Mouse (Mus musculus) bone marrow, adult 2 months (tissue): ENCODE results near the gene Npm1. TPM values are rescaled to one million over a fixed set of nuclear protein-coding genes. Genes with fewer than 3 reads are reported as not detected.

Experiments used
- H3K27ac ChIP-seq: fragments of 200-500 bp; 2 replicates; pipeline ENCODE4 v1.5.1; 2012; ENCODE audit warnings: low read depth, mild to moderate bottlenecking, control low read depth, inconsistent platforms, low read length; ENCODE audit not compliant: control insufficient read depth, poor library complexity, insufficient read depth
- H3K4me1 ChIP-seq: fragments of 200-500 bp; 2 replicates; pipeline ENCODE4 v1.6.1; 2011; ENCODE audit warnings: low read length; ENCODE audit not compliant: control insufficient read depth, insufficient read depth
- H3K4me3 ChIP-seq: fragments of 200-500 bp; replicated peaks from 2 replicates; pipeline ENCODE3; 2011; ENCODE audit warnings: mild to moderate bottlenecking, low read depth, low read length, control low read depth; ENCODE audit not compliant: control insufficient read depth
- CTCF ChIP-seq: fragments of 200-500 bp; IDR thresholded peaks from 2 replicates; pipeline ENCODE4 v1.5.1; 2011; ENCODE audit warnings: low read length, control low read depth; ENCODE audit not compliant: control insufficient read depth, insufficient read depth
- POLR2A ChIP-seq: fragments of 200-500 bp; IDR thresholded peaks from 2 replicates; pipeline ENCODE4 v1.6.1; 2011; ENCODE audit warnings: low read depth, mild to moderate bottlenecking, control low read depth, low read length, borderline replicate concordance; ENCODE audit not compliant: control insufficient read depth
- WGBS: fragments of 180-500 bp; shearing (Covaris S2); methylation state at CpG from one replicate; pipeline ENCODE4 v1.1.7; 2018; 5-methylcytosine and 5-hydroxymethylcytosine counted together
- polyA plus RNA-seq: library from polyadenylated mRNA; stranded (reverse); fragments of >200 nt; gene quantifications from 2 replicates; pipeline ENCODE4 v1.2.4, GENCODE M21; 2011; ENCODE audit warnings: low replicate concordance; ENCODE audit not compliant: missing spikeins, insufficient read depth, insufficient read length

The Npm1 gene
- polyA plus RNA-seq, 1 experiment = 1,387 TPM

- no peaks in the 10 kb centered on the region for H3K4me1 ChIP-seq
These were observed 38.0 kb upstream of the Npm1 start for GRCm38 (mm10) chr11:33200764-33201625.

GRCm38 (mm10) chr11:33199906-33200763, 37.1 kb upstream of the Npm1 start:
- TF ChIP-seq CTCF (no peak), POLR2A (no peak)
- no peak overlapping the region for H3K27ac ChIP-seq
- WGBS = 2% methylated on average over 45 of the region's 45 CpGs
- H3K4me3 ChIP-seq = no peak overlapping the region
- H3K4me1 ChIP-seq = no peaks in the 10 kb centered on the region

More at GRCm38 (mm10) chr11:33200764-33201625, 38.0 kb upstream of the Npm1 start:
- TF ChIP-seq POLR2A (no peak), CTCF (no peak)
- 3% methylated on average over 76 of the region's 76 CpGs for WGBS
- H3K27ac ChIP-seq = no peak overlapping the region
- H3K4me3 ChIP-seq = no peak overlapping the region

GRCm38 (mm10) chr11:33199117-33199514, 36.1 kb upstream of the Npm1 start:
- H3K27ac ChIP-seq = no peak overlapping the region
- H3K4me3 ChIP-seq = no peak overlapping the region
- TF ChIP-seq CTCF (no peak), POLR2A (no peak)
- no peaks in the 10 kb centered on the region for H3K4me1 ChIP-seq
- 13% methylated on average over 15 of the region's 15 CpGs for WGBS

- WGBS = 30% methylated on average over 22 of the region's 22 CpGs
- Histone ChIP-seq H3K27ac (no peak overlapping the region), H3K4me3 (no peak overlapping the region), H3K4me1 (no peaks in the 10 kb centered on the region)
- TF ChIP-seq POLR2A (no peak), CTCF (no peak)
These were observed 35.5 kb upstream of the Npm1 start for GRCm38 (mm10) chr11:33198351-33199116.

GRCm38 (mm10) chr11:33197673-33198072, 34.7 kb upstream of the Npm1 start:
- 36% methylated on average over 15 of the region's 15 CpGs for WGBS
- TF ChIP-seq CTCF (no peak), POLR2A (no peak)
- no peaks in the 10 kb centered on the region for H3K4me1 ChIP-seq
- no peak overlapping the region for H3K4me3 ChIP-seq
- no peak overlapping the region for H3K27ac ChIP-seq

- no peak overlapping the region for H3K4me3 ChIP-seq
- H3K4me1 ChIP-seq = no peaks in the 10 kb centered on the region
- 34% methylated on average over 13 of the region's 13 CpGs for WGBS
- no peak overlapping the region for H3K27ac ChIP-seq
- TF ChIP-seq POLR2A (no peak), CTCF (no peak)
These were observed 34.1 kb upstream of the Npm1 start for GRCm38 (mm10) chr11:33197133-33197514.

- TF ChIP-seq CTCF (no peak), POLR2A (no peak)
- 13% methylated on average over 24 of the region's 24 CpGs for WGBS
- Histone ChIP-seq H3K4me3 (no peak overlapping the region), H3K27ac (no peak overlapping the region), H3K4me1 (no peaks in the 10 kb centered on the region)
These were observed 33.6 kb upstream of the Npm1 start for GRCm38 (mm10) chr11:33196447-33197132.
